Mouse (Mus musculus) adrenal gland, adult (tissue): ENCODE results near the gene Loxl4.

Experiments used
- DNase-seq, 2 experiments: peaks; one replicate each; pipeline ENCODE4 v3.0.0; 2022 to 2023; ENCODE audit warnings: low spot score in 1 of 2; ENCODE audit not compliant: inconsistent age in 2 of 2

Loxl4 gene

DNA sequence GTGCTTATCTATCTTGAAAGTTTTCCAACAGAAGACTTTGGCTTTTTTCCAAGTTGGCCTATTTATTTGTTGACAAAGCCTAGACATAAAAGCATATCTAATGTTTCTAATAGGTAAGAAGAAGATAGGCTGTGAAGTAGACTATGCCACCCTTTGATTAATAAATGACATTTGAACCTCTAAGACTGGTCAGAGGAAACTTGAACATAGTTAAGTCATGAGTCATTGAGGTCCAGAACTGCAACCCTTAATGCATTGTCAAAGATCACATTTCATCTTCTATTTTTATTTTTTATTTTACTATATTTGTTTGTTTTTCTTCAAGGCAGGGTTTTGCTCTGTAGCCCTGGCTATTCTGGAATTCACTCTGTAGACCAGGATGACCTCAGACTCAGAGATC, 45.6 kb downstream of the Loxl4 start:
- no peak for DNase-seq

DNA sequence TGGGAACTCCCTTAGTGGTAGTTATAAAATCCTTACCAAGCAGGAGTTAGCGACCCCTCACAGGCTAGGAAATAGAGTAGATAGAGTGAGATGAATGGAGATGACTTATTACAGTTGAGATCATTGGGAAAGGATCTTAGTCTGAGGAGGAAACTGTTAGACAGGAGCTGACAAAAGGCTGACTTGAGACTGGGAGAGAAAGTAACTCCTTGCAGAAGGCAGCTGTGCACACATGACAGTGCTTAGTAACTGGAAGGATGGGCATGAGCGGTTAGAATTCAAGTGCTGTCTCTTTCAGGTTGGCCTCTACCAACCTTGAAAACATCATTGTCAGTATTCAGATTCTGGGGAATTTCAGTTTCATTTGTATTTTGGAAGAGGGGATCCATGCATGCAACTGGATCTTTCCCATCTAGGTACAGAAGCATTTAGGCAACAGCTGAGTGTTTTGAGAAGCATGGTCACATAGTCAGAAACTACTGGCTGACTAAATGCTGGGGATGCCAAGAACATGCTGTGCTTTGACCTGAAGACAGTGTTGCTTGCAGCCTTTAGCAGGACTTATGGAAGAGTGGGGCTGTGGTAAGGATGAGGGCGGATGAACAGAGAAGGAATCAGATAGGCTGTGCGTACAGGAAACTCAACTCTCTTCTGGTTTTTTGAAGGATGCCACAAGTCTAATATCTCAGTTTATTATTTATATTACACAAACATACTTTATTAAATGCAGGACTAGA, 46.2 kb downstream of the Loxl4 start:
- peak; percentile 33 to 40 for DNase-seq

DNA sequence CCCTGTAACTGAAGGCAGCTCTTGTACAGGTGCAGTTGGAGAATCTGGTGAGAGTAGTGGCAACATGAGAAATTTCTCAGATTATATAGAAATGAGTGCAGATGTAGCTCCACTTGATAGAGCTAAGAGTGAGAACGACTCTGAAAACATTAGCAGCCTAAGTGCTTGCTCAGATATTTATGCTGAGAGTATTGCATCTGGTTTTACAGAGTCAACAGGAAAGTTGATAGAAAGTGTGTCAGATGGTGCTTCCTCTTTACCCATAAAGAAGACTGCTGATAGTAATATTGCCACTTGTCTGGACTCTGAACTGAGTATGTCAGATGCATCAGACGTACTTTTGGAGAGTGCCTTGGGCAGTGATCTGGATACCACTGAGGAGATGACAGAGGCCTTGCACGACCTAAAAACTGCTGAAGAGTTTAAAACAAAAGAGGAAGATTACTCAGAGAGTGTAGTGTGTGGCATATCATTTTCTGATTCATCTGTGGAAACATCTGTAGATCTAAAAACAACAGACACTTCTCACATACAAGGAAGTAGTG, 48.8 kb downstream of the Loxl4 start:
- no peak for DNase-seq

- no peak for DNase-seq
These were observed 49.6 kb downstream of the Loxl4 start for GRCm38 (mm10) chr19:42562981-42563380.

DNA sequence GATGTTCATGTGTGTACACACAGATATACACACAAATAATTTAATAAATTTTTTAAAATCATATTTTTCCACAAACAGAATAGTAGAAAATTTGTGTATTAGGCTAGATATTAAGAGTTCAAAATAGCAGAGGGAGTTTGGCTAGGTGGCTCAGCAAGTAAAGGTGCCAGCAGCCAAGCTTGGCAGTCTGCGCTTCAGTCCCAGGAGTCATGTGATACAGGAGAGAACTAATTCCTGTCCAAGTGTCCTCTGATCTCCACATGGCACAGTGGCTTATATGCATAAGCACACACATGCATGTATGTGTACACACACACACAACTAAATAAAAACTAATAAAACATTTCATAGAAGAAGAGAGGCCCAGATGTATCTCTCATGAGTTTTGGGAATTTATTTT, 50.6 kb downstream of the Loxl4 start:
- no peak for DNase-seq

DNA sequence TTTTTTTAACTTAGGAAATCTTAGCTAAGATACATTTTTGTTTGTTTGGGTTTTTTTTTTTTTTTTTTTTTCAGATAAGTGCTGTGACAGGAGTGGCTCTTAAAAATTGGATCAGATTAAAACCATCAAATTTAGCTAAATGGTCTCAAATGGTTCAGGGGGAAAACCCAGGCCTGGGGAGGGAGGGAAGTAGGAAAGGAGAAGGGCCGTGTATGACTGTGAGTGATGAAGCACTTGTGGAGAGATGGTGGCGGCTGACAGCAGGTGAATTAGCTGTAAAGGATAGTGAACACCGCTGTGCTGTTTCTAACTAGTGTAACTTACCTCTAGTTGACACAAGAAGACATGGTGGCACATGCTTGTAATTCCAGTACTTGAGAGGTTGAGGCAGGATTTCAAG, 53.9 kb downstream of the Loxl4 start:
- no peak for DNase-seq
